Mouse (Mus musculus) forebrain, embryonic 14.5 days (tissue): ENCODE data around the gene Col16a1. TPM values are rescaled to one million over a fixed set of nuclear protein-coding genes. Genes with fewer than 3 reads are reported as not detected.

ENCODE experiments used
- ATAC-seq: fragments of 200-750 bp; cut with Nextera tagmentation; 2 replicates; pipeline ENCODE4 v1.8.0; 2017; ENCODE audit warnings: mild to moderate bottlenecking, moderate library complexity
- DNase-seq: peaks from one replicate; pipeline ENCODE4 v3.0.0-alpha.2; 2015; ENCODE audit warnings: low spot score
- H3K27ac ChIP-seq: fragments of 300-500 bp; sonication (generic); 2 replicates; pipeline ENCODE4 v1.5.1; 2014; ENCODE audit warnings: low read depth, mild to moderate bottlenecking, control low read depth, low read length, moderate library complexity
- H3K27me3 ChIP-seq: fragments of 300-500 bp; sonication (generic); replicated peaks from 2 replicates; pipeline ENCODE4 v1.6.1; 2014; ENCODE audit warnings: low read length, control low read depth, mixed read lengths; ENCODE audit not compliant: control insufficient read depth, insufficient read depth
- H3K36me3 ChIP-seq: fragments of 300-500 bp; sonication (generic); 2 replicates; pipeline ENCODE4 v1.6.1; 2014; ENCODE audit warnings: low read length, control low read depth; ENCODE audit not compliant: control insufficient read depth, insufficient read depth
- H3K4me1 ChIP-seq: fragments of 300-500 bp; sonication (generic); 2 replicates; pipeline ENCODE4 v1.6.1; 2014; ENCODE audit warnings: antibody characterized with exemption, low read length, control low read depth; ENCODE audit not compliant: control insufficient read depth, insufficient read depth
- H3K4me2 ChIP-seq: fragments of 300-500 bp; sonication (generic); 2 replicates; pipeline ENCODE4 v1.6.1; 2014; ENCODE audit warnings: mild to moderate bottlenecking, control low read depth, low read length
- H3K4me3 ChIP-seq: fragments of 300-500 bp; sonication (generic); 2 replicates; pipeline ENCODE4 v1.5.1; 2014; ENCODE audit warnings: low read depth, low read length, control low read depth
- H3K9ac ChIP-seq: fragments of 300-500 bp; sonication (generic); 2 replicates; pipeline ENCODE4 v1.6.1; 2014; ENCODE audit warnings: mild to moderate bottlenecking, low read length, control low read depth, moderate library complexity
- H3K9me3 ChIP-seq: fragments of 300-500 bp; sonication (generic); replicated peaks from 2 replicates; pipeline ENCODE4 v1.6.1; 2016; ENCODE audit warnings: low read length, control low read depth, mixed read lengths; ENCODE audit not compliant: control insufficient read depth
- WGBS: fragments of 180-500 bp; shearing (Covaris S2); extraction: QIAGEN DNeasy Blood & Tissue Kit; methylation state at CpG from one replicate; pipeline ENCODE4 v1.1.7; 2014; 5-methylcytosine and 5-hydroxymethylcytosine counted together
- polyA plus RNA-seq: library from polyadenylated mRNA; unstranded; fragments of >200 nt; fragmentation: Nextera tagmentation; extraction: Ambion mirVana; gene quantifications from 2 replicates; pipeline ENCODE4 v1.2.1, GENCODE M21; 2014

The Col16a1 gene
- polyA plus RNA-seq, 1 experiment from 2014 or later: 4.0 TPM

GRCm38 (mm10) chr4:130124110-130124509, 76.5 kb downstream of the Col16a1 start:
- no peak overlapping the region for H3K27ac ChIP-seq
- H3K27me3 ChIP-seq: no peaks in the 10 kb centered on the region
- H3K9me3 ChIP-seq: no peaks in the 10 kb centered on the region
- H3K4me1 ChIP-seq: no peaks in the 10 kb centered on the region
- no peak overlapping the region for H3K9ac ChIP-seq
- peaks cover 69% of the 10 kb centered on the region for H3K36me3 ChIP-seq
- 88% methylated on average over 4 of the region's 4 CpGs for WGBS
- ATAC-seq (no peak), DNase-seq (no peak)
- no peak overlapping the region for H3K4me3 ChIP-seq
- H3K4me2 ChIP-seq: no peak overlapping the region

DNA sequence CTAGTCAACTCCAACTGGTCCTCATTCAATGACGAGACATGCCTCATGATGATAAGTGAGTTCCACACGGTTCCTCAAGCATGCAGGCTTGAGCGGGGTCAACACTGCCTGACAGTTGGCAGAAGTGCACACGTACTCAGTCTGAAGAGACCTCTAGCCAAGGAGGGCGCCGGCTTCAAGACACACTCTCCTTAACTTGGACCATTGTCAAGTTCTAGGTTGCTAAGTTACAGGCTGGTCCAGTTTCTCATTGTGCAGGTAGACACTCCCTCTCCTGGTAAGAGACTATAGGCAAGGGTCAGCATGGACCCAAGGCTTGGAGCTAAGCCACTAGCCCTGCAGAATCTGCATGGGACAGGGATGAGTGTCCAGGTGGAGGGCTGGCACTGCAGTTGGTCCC, 77.5 kb downstream of the Col16a1 start:
- DNase-seq (no peak), ATAC-seq (no peak)
- H3K4me2 ChIP-seq: no peak overlapping the region
- no peak overlapping the region for H3K9ac ChIP-seq
- H3K27me3 ChIP-seq: no peaks in the 10 kb centered on the region
- no peak overlapping the region for H3K27ac ChIP-seq
- peaks cover 69% of the 10 kb centered on the region for H3K36me3 ChIP-seq
- H3K4me1 ChIP-seq: no peaks in the 10 kb centered on the region
- no peaks in the 10 kb centered on the region for H3K9me3 ChIP-seq
- WGBS: 93% methylated on average over 6 of the region's 6 CpGs
- H3K4me3 ChIP-seq: no peak overlapping the region

GRCm38 (mm10) chr4:130125935-130126334, 78.3 kb downstream of the Col16a1 start:
- Histone ChIP-seq H3K27ac (no peak overlapping the region), H3K27me3 (no peaks in the 10 kb centered on the region), H3K9ac (no peak overlapping the region), H3K9me3 (no peaks in the 10 kb centered on the region), H3K36me3 (peaks cover 69% of the 10 kb centered on the region), H3K4me2 (no peak overlapping the region), H3K4me1 (no peaks in the 10 kb centered on the region), H3K4me3 (no peak overlapping the region)
- no peak for ATAC-seq
- WGBS: 89% methylated on average over 5 of the region's 5 CpGs
- DNase-seq: no peak

DNA sequence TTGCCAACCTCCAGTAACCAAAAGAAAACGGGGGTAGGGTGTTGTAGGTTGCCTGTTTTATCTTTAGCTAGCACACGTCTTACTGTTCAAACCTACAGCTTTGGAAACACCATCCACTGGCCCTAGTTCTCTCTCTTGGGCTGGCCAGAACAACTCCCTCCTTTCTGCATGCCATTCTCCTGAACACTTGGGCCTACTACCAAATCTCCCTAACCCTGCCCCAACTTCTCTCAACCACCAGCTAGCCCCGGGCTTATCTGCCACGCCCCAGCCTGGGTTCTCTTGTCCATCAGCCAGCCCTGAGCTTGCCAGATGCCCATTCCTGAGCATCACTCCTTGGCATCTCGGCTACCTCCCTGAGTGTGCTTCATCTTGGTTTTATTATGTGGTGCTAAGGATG, 81.3 kb downstream of the Col16a1 start:
- peaks cover 42% of the 10 kb centered on the region for H3K36me3 ChIP-seq
- DNase-seq: no peak
- H3K27ac ChIP-seq: no peak overlapping the region
- ATAC-seq: no peak
- no peak overlapping the region for H3K4me3 ChIP-seq
- no peaks in the 10 kb centered on the region for H3K4me1 ChIP-seq
- no peak overlapping the region for H3K9ac ChIP-seq
- no peaks in the 10 kb centered on the region for H3K27me3 ChIP-seq
- WGBS: 84% methylated on average over 5 of the region's 5 CpGs
- no peak overlapping the region for H3K4me2 ChIP-seq
- H3K9me3 ChIP-seq: no peaks in the 10 kb centered on the region

- Histone ChIP-seq H3K4me1 (no peaks in the 10 kb centered on the region), H3K4me2 (no peak overlapping the region), H3K4me3 (no peak overlapping the region), H3K9me3 (no peaks in the 10 kb centered on the region), H3K9ac (no peak overlapping the region), H3K27me3 (no peaks in the 10 kb centered on the region), H3K27ac (no peak overlapping the region), H3K36me3 (peaks cover 32% of the 10 kb centered on the region)
- DNase-seq: no peak
- ATAC-seq: no peak
- WGBS: 62% methylated on average over 10 of the region's 10 CpGs
Measured at GRCm38 (mm10) chr4:130130082-130130481, 82.4 kb downstream of the Col16a1 start.

GRCm38 (mm10) chr4:130130641-130131350, 83.2 kb downstream of the Col16a1 start:
- WGBS: 48% methylated on average over 13 of the region's 13 CpGs
- ATAC-seq (no peak), DNase-seq (no peak)
- no peak overlapping the region for H3K9ac ChIP-seq
- no peaks in the 10 kb centered on the region for H3K4me1 ChIP-seq
- H3K4me2 ChIP-seq: no peak overlapping the region
- H3K9me3 ChIP-seq: no peaks in the 10 kb centered on the region
- H3K27me3 ChIP-seq: no peaks in the 10 kb centered on the region
- no peak overlapping the region for H3K4me3 ChIP-seq
- H3K27ac ChIP-seq: no peak overlapping the region
- H3K36me3 ChIP-seq: peaks cover 24% of the 10 kb centered on the region

- no peak for ATAC-seq
Measured at GRCm38 (mm10) chr4:130131448-130132105, 83.9 kb downstream of the Col16a1 start.

GRCm38 (mm10) chr4:130133399-130133798, 85.8 kb downstream of the Col16a1 start:
- H3K4me1 ChIP-seq: no peaks in the 10 kb centered on the region
- DNase-seq (no peak), ATAC-seq (no peak)
- H3K27me3 ChIP-seq: peaks cover 4% of the 10 kb centered on the region; the same call in 1 of the 2 replicates
- H3K4me2 ChIP-seq: no peak overlapping the region
- H3K27ac ChIP-seq: no peak overlapping the region
- no peaks in the 10 kb centered on the region for H3K36me3 ChIP-seq
- H3K9me3 ChIP-seq: no peaks in the 10 kb centered on the region
- no peak overlapping the region for H3K4me3 ChIP-seq
- H3K9ac ChIP-seq: no peak overlapping the region
- WGBS: 57% methylated on average over 6 of the region's 6 CpGs

More at GRCm38 (mm10) chr4:130131448-130132105, 83.9 kb downstream of the Col16a1 start:
- H3K27me3 ChIP-seq: no peaks in the 10 kb centered on the region
- no peaks in the 10 kb centered on the region for H3K9me3 ChIP-seq
- H3K36me3 ChIP-seq: peaks cover 17% of the 10 kb centered on the region
- no peak overlapping the region for H3K9ac ChIP-seq
- no peak overlapping the region for H3K4me2 ChIP-seq
- no peak overlapping the region for H3K4me3 ChIP-seq
- no peak overlapping the region for H3K27ac ChIP-seq
- 84% methylated on average over 7 of the region's 7 CpGs for WGBS
- no peak for DNase-seq
- H3K4me1 ChIP-seq: no peaks in the 10 kb centered on the region
